Mouse (Mus musculus) brain, embryonic 14.5 days (tissue): ENCODE results near the gene Tekt4.

Source experiments
- CTCF ChIP-seq: fragments of 200-500 bp; IDR thresholded peaks from 2 replicates; pipeline ENCODE4 v1.5.1; 2012; ENCODE audit warnings: inconsistent platforms, mild to moderate bottlenecking, moderate library complexity, borderline replicate concordance; ENCODE audit not compliant: insufficient read depth, insufficient read length; ENCODE audit errors: extremely low read depth
- POLR2A ChIP-seq: fragments of 200-500 bp; IDR thresholded peaks from 2 replicates; pipeline ENCODE4 v1.6.1; 2012; ENCODE audit warnings: mild to moderate bottlenecking, inconsistent platforms, borderline replicate concordance; ENCODE audit not compliant: poor library complexity, insufficient read depth, insufficient read length, severe bottlenecking; ENCODE audit errors: extremely low read depth

GRCm38 (mm10) chr17:25417990-25418389, 36.4 kb upstream of the Tekt4 start:
- TF ChIP-seq POLR2A: no peak
- TF ChIP-seq CTCF: no peak
